Mouse (Mus musculus) heart, postnatal 10 days (tissue): ENCODE results near the gene Il17c. TPM values are rescaled to one million over a fixed set of nuclear protein-coding genes. Genes with fewer than 3 reads are reported as not detected.
A peak's percentile ranks its signal among the peaks of the same experiment; 100 is the strongest.

ENCODE experiments used
- DNase-seq, 2 experiments: peaks; one replicate each; pipeline ENCODE4 v3.0.0; 2021
- intact Hi-C: fragments of 180-260 bp; cut with DNase I; formaldehyde crosslinking; loops from one replicate; pipeline ENCODE4 v1.15.1; 2025
- total RNA-seq, 2 experiments: library from RNA; stranded (reverse); gene quantifications; 2 replicates each; pipeline ENCODE4 v1.2.3; 2021

Il17c gene
- total RNA-seq, 2 experiments from 2014 or later: not detected

GRCm38 (mm10) chr8:122430058-122430636 lies 8.3 kb downstream of the Il17c start:
- no peak for DNase-seq
- intact Hi-C loops: no loop called here

DNA sequence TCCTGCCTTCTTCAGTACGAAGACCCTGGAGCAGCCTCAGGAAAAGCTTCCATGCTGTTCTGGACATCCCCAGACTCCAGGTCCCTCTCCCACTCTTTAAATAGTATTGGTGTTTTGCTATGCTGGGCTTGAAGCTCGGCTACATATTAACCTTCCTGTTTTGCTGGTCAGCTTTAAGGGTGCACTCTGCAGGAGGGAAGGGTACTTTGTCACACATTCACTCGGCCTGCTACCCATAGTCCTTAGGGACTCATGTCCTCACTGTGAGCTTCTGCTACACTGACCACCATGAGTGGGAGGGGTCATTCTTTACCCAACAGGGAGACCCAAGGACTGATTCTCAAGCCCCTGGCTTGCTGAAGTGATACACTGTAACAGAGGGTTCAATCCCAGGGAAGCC lies 8.8 kb downstream of the Il17c start:
- no peak for DNase-seq
- intact Hi-C loops: no loop called here

GRCm38 (mm10) chr8:122431694-122432442 lies 10.0 kb downstream of the Il17c start:
- intact Hi-C loops: no loop called here
- peak in 1 of 2 experiments; percentile 41 for DNase-seq

DNA sequence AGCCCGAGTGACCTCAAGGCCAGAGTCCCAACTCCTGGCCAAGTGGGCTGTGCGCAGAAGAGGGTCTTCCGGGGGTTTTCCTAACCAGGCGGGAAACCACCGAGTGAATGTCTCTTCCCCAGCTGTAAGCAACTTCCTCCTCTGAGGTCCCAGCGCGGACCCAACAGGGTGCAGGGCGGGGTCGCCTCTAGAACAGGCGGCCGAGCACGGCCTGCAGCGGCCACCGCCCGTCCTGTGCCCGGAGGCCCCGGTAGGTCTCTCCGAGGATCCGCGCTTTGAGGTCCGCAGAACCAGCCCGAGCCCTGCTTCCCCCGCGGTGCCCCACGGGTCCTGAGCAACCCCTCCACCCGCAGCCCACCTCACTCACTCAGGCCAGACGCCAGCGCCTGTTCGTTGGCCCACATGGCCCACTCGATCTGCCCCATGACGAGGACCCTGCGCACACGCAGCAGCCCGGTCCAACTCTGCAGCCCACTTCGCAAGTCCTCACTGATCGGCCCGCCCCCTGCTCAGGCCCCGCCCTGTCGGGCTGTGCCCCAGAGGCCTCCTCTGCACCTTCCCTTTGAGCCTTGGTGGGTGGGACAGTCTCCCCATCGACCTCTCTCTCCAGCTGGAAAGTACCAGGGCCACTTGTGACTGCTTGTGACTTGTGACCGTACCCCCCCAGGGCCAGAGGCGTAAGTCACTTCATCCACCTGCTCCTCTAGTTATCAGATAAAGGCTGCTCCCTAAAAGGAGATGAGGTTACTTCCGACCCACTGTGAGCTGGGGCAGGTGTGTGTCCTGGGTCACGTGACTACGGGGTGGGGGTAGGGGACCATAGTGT lies 10.8 kb downstream of the Il17c start, which contains the start of gene Cyba:
Cyba (minus strand) TSS at position 488 of the 826 bp plus-strand sequence.
- intact Hi-C loops: no loop called here

DNA sequence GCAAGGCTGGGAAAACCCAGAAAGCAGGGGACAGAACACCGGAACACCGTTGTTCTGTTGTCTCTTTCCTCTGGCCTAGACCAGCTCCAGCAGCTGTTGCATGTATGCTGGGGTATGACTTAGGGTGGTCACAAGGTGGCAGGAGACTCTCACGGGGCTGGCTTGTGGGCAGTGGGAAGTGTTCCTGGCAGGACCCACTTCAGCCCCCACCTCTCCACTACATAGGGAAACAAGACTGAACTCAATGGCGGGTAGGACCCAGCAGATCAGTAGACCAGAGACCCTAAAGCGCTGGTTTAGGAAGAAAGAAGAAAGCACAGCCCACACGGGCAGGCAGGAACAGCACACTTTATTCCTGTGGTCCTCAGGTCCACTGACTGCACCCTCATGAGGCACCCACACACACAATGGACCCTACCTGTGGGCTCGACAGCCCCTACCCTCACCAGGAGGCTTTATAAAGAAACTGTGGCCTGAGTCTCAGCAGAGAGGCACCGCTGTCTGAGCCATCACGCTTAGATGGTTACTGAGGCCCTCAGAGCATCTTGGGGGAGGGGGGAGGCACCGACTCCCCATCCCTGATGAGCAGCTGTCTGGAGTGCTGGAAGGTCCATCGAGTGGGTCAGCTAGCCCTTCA lies 11.6 kb downstream of the Il17c start:
- intact Hi-C loops: no loop called here
- DNase-seq: no peak

More for the DNA sequence above, 10.8 kb downstream of the Il17c start, which contains the start of gene Cyba:
- DNase-seq: peak; percentile 78 to 79

DNA sequence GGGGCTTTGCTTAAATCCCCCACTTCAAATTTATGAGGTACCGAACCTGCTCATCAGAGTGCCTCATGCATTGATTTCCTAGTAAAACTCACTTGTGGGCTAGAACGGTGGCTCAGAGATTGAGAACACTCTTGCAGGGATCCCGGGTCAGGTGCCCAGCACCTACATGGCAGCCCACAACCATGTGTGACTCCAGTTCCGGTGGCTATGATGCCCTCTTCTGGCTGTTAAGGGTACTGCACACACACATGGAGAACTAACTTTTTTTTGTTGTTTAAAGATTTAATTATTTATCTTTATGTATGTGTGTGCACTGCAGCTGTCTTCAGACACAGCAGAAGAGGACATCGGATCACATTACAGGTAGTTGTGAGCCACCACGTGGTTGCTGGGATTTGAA lies 13.6 kb downstream of the Il17c start:
- intact Hi-C loops: no loop called here
- DNase-seq: no peak

DNA sequence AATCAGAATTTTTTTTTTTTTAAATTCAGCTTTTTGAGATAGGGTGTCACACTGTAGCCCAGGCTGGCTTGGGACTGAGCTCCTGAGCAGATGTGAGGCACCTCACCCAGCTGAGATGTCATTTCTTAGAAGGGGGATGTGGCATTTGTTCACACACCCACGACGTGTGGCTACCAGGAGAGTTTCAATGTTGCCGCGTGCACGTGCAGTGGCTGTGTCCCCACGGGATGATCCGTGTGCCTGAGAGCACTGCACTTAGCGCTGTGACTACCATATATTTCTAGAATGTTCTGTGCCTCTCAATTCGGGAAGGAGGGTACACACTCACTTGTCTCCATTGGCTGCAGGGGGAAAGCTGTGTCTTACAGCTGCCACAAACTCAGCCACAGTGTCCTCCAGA lies 14.3 kb downstream of the Il17c start:
- intact Hi-C loops: no loop called here
- DNase-seq: no peak

DNA sequence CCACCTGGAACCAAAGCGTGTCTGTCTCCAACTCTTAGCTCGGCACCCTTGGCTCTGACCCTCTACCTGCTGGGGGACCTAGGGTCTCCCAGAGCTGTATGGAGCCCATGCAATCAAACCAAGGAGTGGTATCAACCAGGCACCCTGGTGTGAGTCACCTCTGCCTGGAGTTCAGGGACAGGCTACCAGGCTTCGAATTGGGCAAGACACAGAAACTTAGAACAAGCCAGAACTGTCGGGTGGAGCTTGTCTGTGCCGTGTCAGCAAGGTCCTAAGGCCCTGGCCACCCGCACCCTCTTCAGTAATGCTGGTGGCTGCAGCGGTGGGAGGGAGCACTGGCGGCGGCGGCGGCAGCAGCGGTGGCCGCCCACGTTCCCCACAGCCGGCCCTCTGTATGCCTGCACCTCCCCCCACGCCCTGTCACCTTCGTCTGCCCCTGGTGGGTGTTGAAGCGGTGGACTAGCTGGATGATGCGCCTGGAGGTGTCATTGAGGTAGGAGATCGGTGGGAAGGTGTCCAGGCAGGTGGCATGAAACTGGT lies 14.8 kb downstream of the Il17c start:
- intact Hi-C loops: no loop called here
- no peak for DNase-seq

- intact Hi-C loops: no loop called here
- DNase-seq: no peak
These were observed 16.0 kb downstream of the Il17c start for GRCm38 (mm10) chr8:122437708-122438331.

DNA sequence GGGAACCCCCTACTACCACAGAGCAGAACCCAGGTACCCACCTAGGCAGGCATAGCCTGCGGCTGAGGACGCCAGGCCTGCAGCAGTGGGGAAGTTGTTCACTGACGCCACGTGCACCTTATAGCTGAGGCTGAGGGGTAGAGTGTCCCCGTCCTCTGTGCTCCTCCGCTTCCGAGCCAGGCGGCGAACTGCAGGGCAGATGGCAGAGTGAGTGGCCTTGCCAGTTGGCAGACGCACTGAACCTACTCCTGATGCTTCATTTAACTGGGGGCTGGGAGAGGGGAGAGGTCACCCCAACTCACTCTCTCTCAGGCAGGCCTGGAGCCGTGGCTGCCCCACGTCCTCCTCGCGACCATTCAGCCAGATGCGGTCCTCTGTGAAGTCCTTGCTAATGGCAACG lies 17.5 kb downstream of the Il17c start:
- DNase-seq: no peak
- intact Hi-C loops: no loop called here

- no peak for DNase-seq
- intact Hi-C loops: loop anchor here (10.0 kb wide), 1 partner anchor 167 kb away; no protein-coding TSS in a partner anchor
These were observed 19.5 kb downstream of the Il17c start for GRCm38 (mm10) chr8:122441326-122441725.

GRCm38 (mm10) chr8:122442356-122442755 lies 20.5 kb downstream of the Il17c start:
- intact Hi-C loops: loop anchor here (10.0 kb wide), 1 partner anchor 168 kb away; no protein-coding TSS in a partner anchor
- DNase-seq: no peak

GRCm38 (mm10) chr8:122442781-122443180 lies 21.0 kb downstream of the Il17c start:
- DNase-seq: no peak
- intact Hi-C loops: loop anchor here (10.0 kb wide), 1 partner anchor 168 kb away; no protein-coding TSS in a partner anchor

DNA sequence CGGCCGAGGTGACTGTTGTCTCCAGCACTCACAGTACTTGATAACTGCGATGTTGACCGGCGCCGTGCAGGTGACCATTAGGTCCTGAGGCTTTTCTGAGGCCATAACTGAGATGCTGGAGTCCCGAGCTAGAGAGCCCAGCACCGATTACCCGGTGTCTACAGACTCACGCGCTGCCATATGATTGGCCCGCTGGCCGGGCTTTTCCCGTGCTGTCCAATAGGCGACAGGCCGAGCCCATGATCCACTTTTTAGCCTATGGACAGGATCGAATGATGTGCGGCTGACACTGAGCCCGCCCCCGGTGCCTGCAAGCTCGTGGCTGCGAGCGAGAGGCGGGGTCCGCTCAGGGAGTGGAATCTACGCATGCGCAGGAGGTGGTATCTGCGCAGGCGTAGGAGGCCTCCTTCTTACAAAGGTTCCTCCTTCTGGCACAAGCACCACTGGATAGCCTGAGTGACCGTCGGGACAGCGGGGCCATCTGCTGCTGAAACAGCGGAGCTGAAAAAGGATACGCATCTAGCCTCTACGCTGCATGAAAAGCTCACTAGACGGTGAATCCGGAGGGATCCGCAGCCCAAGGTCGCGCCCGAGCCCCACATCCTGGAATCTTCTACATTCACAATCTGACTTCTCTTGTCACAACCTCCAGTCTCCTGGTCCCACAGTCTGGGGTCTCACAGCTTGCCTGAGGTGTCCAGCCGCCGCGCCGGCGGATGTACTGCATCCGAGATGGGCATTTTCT lies 21.6 kb downstream of the Il17c start, which contains the start of gene Mvd:
Mvd (minus strand) TSS at position 161 of the 745 bp plus-strand sequence.
- intact Hi-C loops: loop anchor here (2.0 to 10.0 kb wide), 2 partner anchors 33 to 169 kb away; partner anchors contain the start of genes Ctu2 and Rnf166
- peak; percentile 99 to 100 for DNase-seq

DNA sequence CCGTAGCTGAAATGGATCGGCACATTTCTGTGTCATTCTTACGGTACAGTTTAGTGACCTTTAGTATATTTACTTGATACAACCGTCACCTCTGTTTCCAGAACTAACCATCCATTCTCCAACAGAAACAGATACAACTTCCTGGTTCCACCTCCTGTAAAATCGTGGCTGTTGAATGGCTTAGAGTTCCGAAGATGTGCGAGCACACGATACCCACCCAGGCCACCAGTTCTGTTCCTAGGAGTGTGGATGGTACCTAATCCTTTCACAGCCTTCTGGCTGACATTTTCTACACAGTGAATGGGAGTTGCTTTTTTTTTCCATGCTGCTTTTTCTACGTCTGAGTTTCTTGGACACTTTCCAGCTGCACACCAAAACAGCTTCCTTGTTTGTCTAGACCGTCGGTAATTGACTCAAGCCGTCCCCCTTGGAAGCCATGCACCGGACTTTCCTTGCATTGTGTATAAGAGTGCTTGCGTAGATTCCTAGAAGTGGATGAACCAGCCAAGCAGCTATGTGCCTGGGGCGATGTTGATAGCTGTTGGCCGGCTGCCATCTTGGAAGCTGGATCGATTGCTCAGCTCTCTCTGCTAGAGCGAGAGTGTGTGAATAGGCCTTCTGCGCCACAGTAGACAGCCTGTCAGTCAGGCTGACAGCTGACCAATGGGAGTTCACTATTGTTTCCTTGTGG lies 22.4 kb downstream of the Il17c start:
- intact Hi-C loops: loop anchor here (2.0 to 10.0 kb wide), 2 partner anchors 33 to 169 kb away; partner anchors contain the start of genes Ctu2 and Rnf166
- peak; percentile 90 to 91 for DNase-seq

DNA sequence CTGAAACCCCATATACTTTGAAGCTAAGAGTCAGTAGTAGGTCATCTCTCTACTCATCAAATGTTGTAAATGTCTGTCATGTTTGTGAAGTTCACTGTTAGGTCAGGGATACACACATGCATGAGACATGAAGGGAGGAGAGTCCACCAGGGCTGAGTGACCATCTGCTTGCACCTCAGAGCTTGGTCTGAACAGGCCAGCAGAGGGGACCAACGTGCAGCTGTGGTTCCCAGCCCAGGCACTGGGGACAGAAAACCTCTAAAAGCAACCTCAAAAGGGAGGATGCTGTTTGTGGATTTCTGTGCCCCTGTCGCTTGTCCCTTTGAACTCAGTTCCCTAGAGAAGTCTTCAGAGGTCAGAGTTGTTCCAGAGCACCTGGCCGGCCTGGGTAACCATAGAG lies 23.4 kb downstream of the Il17c start:
- no peak for DNase-seq
- intact Hi-C loops: loop anchor here (2.0 to 10.0 kb wide), 2 partner anchors 32 to 170 kb away; partner anchors contain the start of genes Ctu2 and Rnf166

DNA sequence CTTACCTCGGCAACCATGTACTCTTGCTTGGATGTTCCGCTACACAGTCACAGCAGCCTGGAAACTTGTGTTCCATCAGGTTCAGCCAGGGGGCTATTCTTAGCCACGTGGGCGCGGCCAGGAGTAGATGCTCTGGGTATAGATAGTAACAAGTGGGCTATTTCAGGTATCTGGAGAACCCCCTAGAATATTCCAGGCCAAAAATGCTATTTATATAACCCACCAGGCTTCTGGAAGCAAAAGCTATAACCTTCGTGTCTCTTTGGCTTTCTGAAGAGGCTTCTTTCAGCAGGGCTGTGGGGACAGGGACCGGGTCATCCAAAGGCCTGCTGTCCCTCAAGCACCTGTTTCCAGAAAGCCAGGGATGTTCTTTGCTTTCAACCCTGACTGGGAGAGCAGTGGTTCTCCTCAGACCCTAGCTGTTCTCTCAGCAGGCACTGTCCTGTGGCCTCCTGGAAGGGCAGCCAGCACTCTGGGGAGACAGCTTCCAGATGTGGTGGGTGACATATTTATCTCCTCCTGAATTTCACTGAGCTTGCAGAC lies 29.4 kb downstream of the Il17c start:
- DNase-seq: peak; percentile 64 to 71
- intact Hi-C loops: no loop called here

DNA sequence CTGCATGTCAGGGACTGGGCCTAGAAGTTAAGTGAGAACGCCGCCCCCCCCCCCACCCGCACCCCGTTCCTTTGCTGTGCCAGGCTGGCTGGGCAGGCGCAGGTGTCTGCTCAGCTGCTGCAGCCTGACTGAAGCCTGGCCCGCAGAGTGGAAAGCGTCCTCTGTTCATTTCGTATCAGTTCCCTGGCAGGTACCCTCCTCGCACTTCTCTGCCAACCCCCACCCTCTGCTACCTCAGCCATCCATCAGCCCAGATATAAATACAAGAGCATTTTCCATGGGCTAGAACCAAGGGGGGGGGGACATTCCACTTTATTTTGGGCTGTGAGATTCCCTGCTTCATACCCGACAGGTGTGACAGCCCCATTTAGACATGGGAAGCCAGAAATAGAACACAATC lies 30.3 kb downstream of the Il17c start:
- peak; percentile 45 to 70 for DNase-seq
- intact Hi-C loops: no loop called here
